Mouse (Mus musculus) stomach, postnatal 0 days (tissue): ENCODE measurements at regions not wholly inside any gene's neighbourhood (a gene's known extent, or its start where the extent isn't known, plus 50 kb on each side); places are given as distances from the start of the nearest gene placed in this dataset.

Source experiments
- CTCF ChIP-seq: IDR thresholded peaks from 2 replicates; pipeline ENCODE4 v1.5.1; 2016; ENCODE audit warnings: antibody characterized with exemption, low read depth, mild to moderate bottlenecking, moderate library complexity
- EP300 ChIP-seq: optimal IDR thresholded peaks from 2 replicates; pipeline ENCODE3; 2016; ENCODE audit warnings: antibody characterized with exemption

DNA sequence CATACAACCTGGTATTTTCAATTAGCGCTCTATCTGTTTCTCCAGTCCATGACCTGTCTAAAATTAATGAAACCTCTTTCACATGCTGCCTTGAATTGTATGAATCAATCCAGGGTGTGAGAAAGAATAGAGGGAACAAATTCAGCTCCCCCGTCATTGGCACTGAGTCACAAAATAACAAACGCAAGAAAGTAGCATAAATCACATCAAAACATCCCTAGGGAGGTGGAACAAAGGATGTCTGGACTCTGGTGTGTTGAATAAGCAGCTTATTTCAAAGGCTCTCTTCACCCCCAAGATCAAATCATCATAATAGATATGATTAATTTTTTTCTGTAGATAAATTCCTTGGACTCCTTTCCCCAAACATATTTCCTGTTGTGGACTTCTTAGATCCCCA is 148.6 kb downstream of the Ptbp2 start:
- TF ChIP-seq CTCF (no peak), EP300 (no peak)
